Mouse (Mus musculus) kidney, postnatal 0 days (tissue): ENCODE data around the gene Ucn2. TPM values are rescaled to one million over a fixed set of nuclear protein-coding genes. Genes with fewer than 3 reads are reported as not detected.

Experiments
- ATAC-seq: fragments of 200-750 bp; cut with Nextera tagmentation; replicated peaks from 2 replicates; pipeline ENCODE4 v1.8.0; 2017; ENCODE audit warnings: low read depth, moderate number of reproducible peaks, moderate TSS enrichment, moderate library complexity; ENCODE audit not compliant: low FRiP score
- DNase-seq: peaks from one replicate; pipeline ENCODE4 v3.0.0-alpha.2; 2016; ENCODE audit warnings: low spot score
- H3K27ac ChIP-seq: fragments of 300-500 bp; sonication (generic); 2 replicates; pipeline ENCODE4 v1.5.1; 2014; ENCODE audit warnings: mild to moderate bottlenecking
- H3K27me3 ChIP-seq: fragments of 300-500 bp; sonication (generic); 2 replicates; pipeline ENCODE4 v1.6.1; 2014; ENCODE audit warnings: low read length, mixed read lengths; ENCODE audit not compliant: insufficient read depth
- H3K36me3 ChIP-seq: fragments of 300-500 bp; sonication (generic); 2 replicates; pipeline ENCODE4 v1.6.1; 2014; ENCODE audit warnings: low read length, mixed read lengths; ENCODE audit not compliant: insufficient read depth
- H3K4me1 ChIP-seq: fragments of 300-500 bp; sonication (generic); replicated peaks from 2 replicates; pipeline ENCODE4 v1.6.1; 2014; ENCODE audit warnings: antibody characterized with exemption, low read length, mixed read lengths; ENCODE audit not compliant: insufficient read depth
- H3K4me2 ChIP-seq: fragments of 300-500 bp; sonication (generic); 2 replicates; pipeline ENCODE4 v1.6.1; 2014; ENCODE audit warnings: mild to moderate bottlenecking, low read length, moderate library complexity, mixed read lengths
- H3K4me3 ChIP-seq: fragments of 300-500 bp; sonication (generic); replicated peaks from 2 replicates; pipeline ENCODE4 v1.5.1; 2014; ENCODE audit warnings: low read depth, low read length
- H3K9ac ChIP-seq: fragments of 300-500 bp; sonication (generic); 2 replicates; pipeline ENCODE4 v1.6.1; 2014; ENCODE audit warnings: low read depth, low read length
- H3K9me3 ChIP-seq: fragments of 300-500 bp; sonication (generic); replicated peaks from 2 replicates; pipeline ENCODE4 v1.6.1; 2016; ENCODE audit warnings: low read length, inconsistent platforms, mixed read lengths
- CTCF ChIP-seq: IDR thresholded peaks from 2 replicates; pipeline ENCODE4 v1.5.1; 2016; ENCODE audit warnings: antibody characterized with exemption, low read depth, mild to moderate bottlenecking, moderate library complexity
- WGBS: fragments of 180-500 bp; shearing (Covaris S2); extraction: QIAGEN DNeasy Blood & Tissue Kit; methylation state at CpG from one replicate; pipeline ENCODE4 v1.1.7; 2014; 5-methylcytosine and 5-hydroxymethylcytosine counted together
- polyA plus RNA-seq: library from polyadenylated mRNA; unstranded; fragments of >200 nt; fragmentation: Nextera tagmentation; extraction: Ambion mirVana; gene quantifications from 2 replicates; pipeline ENCODE4 v1.2.1, GENCODE M21; 2015

Ucn2 gene
- polyA plus RNA-seq, 1 experiment from 2014 or later = not detected

- H3K9ac ChIP-seq = no peak overlapping the region
- TF ChIP-seq CTCF = no peak
- H3K4me3 ChIP-seq = no peak overlapping the region
- H3K27ac ChIP-seq = no peak overlapping the region
- H3K27me3 ChIP-seq = no peaks in the 10 kb centered on the region
- WGBS = 77% methylated on average over 19 of the region's 19 CpGs
- no peak overlapping the region for H3K4me2 ChIP-seq
- no peaks in the 10 kb centered on the region for H3K36me3 ChIP-seq
- no peaks in the 10 kb centered on the region for H3K4me1 ChIP-seq
- no peaks in the 10 kb centered on the region for H3K9me3 ChIP-seq
- DNase-seq (no peak), ATAC-seq (no peak)
These were observed 12.7 kb downstream of the Ucn2 start for GRCm38 (mm10) chr9:108998287-108999166.

GRCm38 (mm10) chr9:108999167-108999526 is 13.3 kb downstream of the Ucn2 start:
- no peak for TF ChIP-seq CTCF
- Histone ChIP-seq H3K27me3 (no peaks in the 10 kb centered on the region), H3K4me1 (no peaks in the 10 kb centered on the region), H3K36me3 (no peaks in the 10 kb centered on the region), H3K4me3 (no peak overlapping the region), H3K27ac (no peak overlapping the region), H3K9ac (no peak overlapping the region), H3K9me3 (no peaks in the 10 kb centered on the region), H3K4me2 (no peak overlapping the region)
- no peak for ATAC-seq
- 77% methylated on average over 4 of the region's 4 CpGs for WGBS
- no peak for DNase-seq

- Histone ChIP-seq H3K4me3 (no peak overlapping the region), H3K27ac (no peak overlapping the region), H3K27me3 (no peaks in the 10 kb centered on the region), H3K9me3 (no peaks in the 10 kb centered on the region), H3K4me1 (no peaks in the 10 kb centered on the region), H3K36me3 (no peaks in the 10 kb centered on the region), H3K9ac (no peak overlapping the region), H3K4me2 (no peak overlapping the region)
- peak; percentile 99 for TF ChIP-seq CTCF
- DNase-seq (peak; percentile 90), ATAC-seq (peak; percentile 60)
- WGBS = 12% methylated on average over 3 of the region's 3 CpGs
These were observed 14.9 kb downstream of the Ucn2 start for GRCm38 (mm10) chr9:109000726-109001125.

GRCm38 (mm10) chr9:109003201-109003600 is 17.4 kb downstream of the Ucn2 start:
- 55% methylated on average over 2 of the region's 2 CpGs for WGBS
- H3K4me1 ChIP-seq = no peaks in the 10 kb centered on the region
- H3K9ac ChIP-seq = no peak overlapping the region
- H3K27ac ChIP-seq = no peak overlapping the region
- H3K4me2 ChIP-seq = no peak overlapping the region
- H3K9me3 ChIP-seq = no peaks in the 10 kb centered on the region
- DNase-seq = peak; percentile 52
- no peak overlapping the region for H3K4me3 ChIP-seq
- peak; percentile 86 for TF ChIP-seq CTCF
- no peak for ATAC-seq
- H3K27me3 ChIP-seq = no peaks in the 10 kb centered on the region
- no peaks in the 10 kb centered on the region for H3K36me3 ChIP-seq

GRCm38 (mm10) chr9:109007025-109007780 is 21.4 kb downstream of the Ucn2 start:
- H3K36me3 ChIP-seq = no peaks in the 10 kb centered on the region
- ATAC-seq = no peak
- no peak overlapping the region for H3K27ac ChIP-seq
- H3K9me3 ChIP-seq = no peaks in the 10 kb centered on the region
- H3K4me2 ChIP-seq = no peak overlapping the region
- WGBS = 70% methylated on average over 21 of the region's 21 CpGs
- DNase-seq = no peak
- no peak overlapping the region for H3K4me3 ChIP-seq
- TF ChIP-seq CTCF = no peak
- no peak overlapping the region for H3K9ac ChIP-seq
- H3K27me3 ChIP-seq = no peaks in the 10 kb centered on the region
- H3K4me1 ChIP-seq = 0 out of 2 replicates have a peak, but pooled peaks cover 6% of the 10 kb centered on the region

GRCm38 (mm10) chr9:109008081-109008480 is 22.3 kb downstream of the Ucn2 start:
- Histone ChIP-seq H3K4me3 (no peak overlapping the region), H3K9ac (no peak overlapping the region), H3K27ac (no peak overlapping the region), H3K27me3 (no peaks in the 10 kb centered on the region), H3K36me3 (no peaks in the 10 kb centered on the region), H3K4me1 (0 out of 2 replicates have a peak, but pooled peaks cover 6% of the 10 kb centered on the region), H3K4me2 (no peak overlapping the region), H3K9me3 (no peaks in the 10 kb centered on the region)
- no peak for DNase-seq
- ATAC-seq = no peak
- WGBS = 89% methylated on average over 9 of the region's 9 CpGs
- no peak for TF ChIP-seq CTCF
